ENCODE assay signal across 18 mouse cellular contexts in the genomic region with DNA sequence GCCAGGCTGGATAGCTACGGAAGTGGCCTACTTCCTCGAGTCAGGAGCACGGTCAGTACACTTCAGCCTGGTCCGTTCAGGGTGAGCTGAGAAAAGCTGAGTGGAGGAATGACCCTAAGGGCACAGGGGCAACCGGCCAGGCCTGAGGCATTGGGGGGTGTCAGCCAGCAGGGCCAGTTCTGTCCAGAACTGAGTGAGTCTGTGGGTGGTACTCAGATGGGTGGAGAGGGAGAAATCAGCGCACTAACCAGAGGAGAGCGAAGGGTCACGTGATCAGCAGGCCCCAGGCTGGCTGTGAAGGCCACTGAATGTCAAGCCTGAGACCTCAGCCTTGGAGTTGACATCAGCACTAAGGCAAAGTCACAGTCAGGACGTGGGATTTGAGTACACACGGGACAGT. TPM values are rescaled to one million over a fixed set of nuclear protein-coding genes. Genes with fewer than 3 reads are reported as not detected.
DNase-seq lines count a peak whose midpoint lies in the region; ATAC-seq lines count a peak whose summit lies in the region.
"Had no signal": no experiment of that assay in that cellular context is flagged by ENCODE, and none has a peak within 500 bp of the region (broad histone marks: within the 10 kb centered on the region; RNA-seq: fewer than 3 reads in every experiment).

No protein-coding gene starts in this region.

- peak overlapping the region; percentile 44; the same call in 1 of the 2 replicates for H3K9ac ChIP-seq in heart, embryonic 13.5 days
- H3K9ac ChIP-seq: embryonic facial prominence, embryonic 15.5 days; forebrain, embryonic 12.5 days; hindbrain, embryonic 12.5 days; neural tube, embryonic 13.5 days; stomach, embryonic 15.5 days had no signal

- no peak overlapping the region for H3K4me3 ChIP-seq in heart, embryonic 13.5 days
- H3K4me3 ChIP-seq in brown adipose tissue, adult 24 weeks (ENCODE audit: insufficient read depth, low read depth, low read length) = no peak overlapping the region
- H3K4me3 ChIP-seq: embryonic facial prominence, embryonic 15.5 days; forebrain, embryonic 12.5 days; hindbrain, embryonic 12.5 days; neural tube, embryonic 13.5 days; stomach, embryonic 15.5 days had no signal

- no peak overlapping the region for H3K4me2 ChIP-seq in heart, embryonic 13.5 days
- H3K4me2 ChIP-seq: embryonic facial prominence, embryonic 15.5 days; forebrain, embryonic 12.5 days; hindbrain, embryonic 12.5 days; neural tube, embryonic 13.5 days; stomach, embryonic 15.5 days had no signal

- 52% methylated on average over 10 of the region's 10 CpGs for WGBS in heart, embryonic 13.5 days

- no peaks in the 10 kb centered on the region for H3K27me3 ChIP-seq in heart, embryonic 13.5 days (replicated peaks)
- H3K27me3 ChIP-seq: CH12.LX; embryonic facial prominence, embryonic 15.5 days; stomach, embryonic 15.5 days had no signal

- no peak for DNase-seq in heart, postnatal 14 days
- DNase-seq in retina, postnatal 1 day = peak; percentile 32
- no peak for DNase-seq in retina, embryonic 14.5 days (ENCODE audit: low spot score)
- peak; percentile 76 for DNase-seq in kidney, postnatal 36 days
- no peak for DNase-seq in B cell, adult 2 months
- DNase-seq in gastrocnemius, adult 8-10 months (ENCODE audit: low spot score in 2 of 2) = no peak
- DNase-seq: cerebellum, adult 18-20 months; thymus, postnatal 25 days had no signal

- no peak for ATAC-seq in heart, embryonic 13.5 days (ENCODE audit: extremely low read depth, insufficient number of reproducible peaks, low FRiP score, low TSS enrichment)
- ATAC-seq: intestine, postnatal 0 days had no signal

- H3K4me1 ChIP-seq in heart, embryonic 13.5 days = peaks cover 61% of the 10 kb centered on the region
- peaks cover 18% of the 10 kb centered on the region for H3K4me1 ChIP-seq in brown adipose tissue, adult 24 weeks (ENCODE audit: control insufficient read depth, insufficient read depth, insufficient read length, low read length)

- H3K27ac ChIP-seq in heart, embryonic 13.5 days (replicated peaks) = peak overlapping the region; percentile 76
- peak overlapping the region; percentile 45; the same call in 1 of the 2 replicates for H3K27ac ChIP-seq in brown adipose tissue, adult 24 weeks (replicated peaks; ENCODE audit: low read depth, low read length)
- H3K27ac ChIP-seq: embryonic facial prominence, embryonic 15.5 days; forebrain, embryonic 12.5 days; hindbrain, embryonic 12.5 days; neural tube, embryonic 13.5 days; stomach, embryonic 15.5 days had no signal

- no peaks in the 10 kb centered on the region for H3K9me3 ChIP-seq in heart, embryonic 13.5 days
- H3K9me3 ChIP-seq: embryonic facial prominence, embryonic 15.5 days; forebrain, embryonic 12.5 days; hindbrain, embryonic 12.5 days; megakaryocyte, embryonic 14.5 days; neural tube, embryonic 13.5 days; stomach, embryonic 15.5 days had no signal

- peaks cover 24% of the 10 kb centered on the region for H3K36me3 ChIP-seq in heart, embryonic 13.5 days
- H3K36me3 ChIP-seq: embryonic facial prominence, embryonic 15.5 days; forebrain, embryonic 12.5 days; hindbrain, embryonic 12.5 days; neural tube, embryonic 13.5 days; stomach, embryonic 15.5 days had no signal

- intact Hi-C loops in heart, postnatal 14 days (cut with DNase I) = loop anchor here (2.0 kb wide), 1 partner anchor 14 kb away; no protein-coding TSS in a partner anchor

RNA-seq across cellular contexts. Expression of gene Ahdc1, which starts 23.4 kb away (rescaled TPM):
- 6.5 and 6.9 TPM in 2 replicates for polyA plus RNA-seq in heart, embryonic 13.5 days (2015; fragmentation: Nextera tagmentation; extraction: Ambion mirVana)
- total RNA-seq in heart, postnatal 14 days (2021) = 10 to 100 TPM; 55.2 to 59.1 TPM
- polyA plus RNA-seq in brown adipose tissue, adult 24 weeks (2012; ENCODE audit: insufficient read depth, insufficient read length, missing spikeins) = 16.4 and 26.1 TPM in 2 replicates
- 10 to 100 TPM; 26.3 to 32.9 (median 28.9) TPM for total RNA-seq in gastrocnemius, adult 8-10 months (2022)

Comparison
In these comparisons a context has a peak if more than half of its experiments do, and no peak if none do; other contexts are left out.
1. DNase-seq: peak in retina, postnatal 1 day (single experiment) and kidney, postnatal 36 days (2 of 2); none in heart, postnatal 14 days (0 of 2), retina, embryonic 14.5 days (single experiment), B cell, adult 2 months (0 of 2) and gastrocnemius, adult 8-10 months (0 of 2).